Mouse (Mus musculus) cortical plate, adult 2 months (tissue): ENCODE data around the gene Itgb2.

ENCODE experiments used
- CTCF ChIP-seq: fragments of 200-500 bp; IDR thresholded peaks from 2 replicates; pipeline ENCODE4 v1.5.1; 2011; ENCODE audit warnings: mild to moderate bottlenecking, control low read depth, low read length; ENCODE audit not compliant: insufficient read depth; ENCODE audit errors: extremely low read depth
- POLR2A ChIP-seq: fragments of 200-500 bp; IDR thresholded peaks from 2 replicates; pipeline ENCODE4 v1.6.1; 2011; ENCODE audit warnings: mild to moderate bottlenecking, low read length, control low read depth; ENCODE audit not compliant: insufficient read depth; ENCODE audit errors: extremely low read depth

- no peak for TF ChIP-seq CTCF
- no peak for TF ChIP-seq POLR2A
Measured at GRCm38 (mm10) chr10:77588036-77588435, 58.0 kb downstream of the Itgb2 start.
